Mouse (Mus musculus) kidney, adult 8-10 months (tissue): ENCODE measurements around the gene Gm37240.

ENCODE experiments used
- DNase-seq, 2 experiments: peaks; one replicate each; pipeline ENCODE4 v3.0.0; 2022

The Gm37240 gene

DNA sequence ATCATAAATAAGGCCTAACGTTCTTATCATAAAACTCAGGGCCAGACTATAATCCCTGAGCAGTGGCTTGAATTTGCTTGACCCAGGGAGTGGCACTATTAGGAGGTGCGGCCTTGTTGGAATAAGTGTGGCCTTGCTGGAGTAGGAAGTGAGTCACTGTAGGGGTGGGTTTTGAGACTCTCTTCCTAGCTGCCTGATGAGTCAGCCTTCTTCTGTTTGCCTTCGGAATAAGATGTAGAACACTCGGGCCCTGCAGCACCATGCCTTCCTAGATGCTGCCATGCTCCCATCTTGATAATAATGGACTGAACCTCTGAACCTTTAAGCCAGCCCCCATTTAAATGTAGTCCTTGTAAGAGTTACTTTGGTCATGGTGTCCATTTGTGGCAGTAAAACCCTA lies 555.0 kb downstream of the Gm37240 start:
- DNase-seq: no peak

DNA sequence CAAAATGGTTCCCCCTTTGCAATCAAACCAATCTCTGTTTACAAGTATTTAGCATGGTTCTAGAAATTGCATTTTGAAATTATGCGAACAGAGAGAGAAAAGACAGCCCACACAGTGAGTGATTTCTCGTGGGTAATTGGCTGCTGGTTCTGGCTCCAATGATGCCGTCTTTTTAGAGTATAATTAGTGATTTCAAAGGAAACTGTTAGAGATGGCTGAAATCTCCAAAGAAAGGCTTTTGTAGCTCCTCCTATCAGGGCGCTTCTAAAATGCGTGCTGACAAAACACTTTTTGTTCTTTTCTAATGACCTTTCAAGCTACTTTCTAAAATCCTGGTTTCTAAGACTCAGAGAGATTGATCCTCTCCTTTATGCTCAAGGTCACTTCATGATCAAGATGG lies 569.1 kb downstream of the Gm37240 start:
- DNase-seq: no peak

DNA sequence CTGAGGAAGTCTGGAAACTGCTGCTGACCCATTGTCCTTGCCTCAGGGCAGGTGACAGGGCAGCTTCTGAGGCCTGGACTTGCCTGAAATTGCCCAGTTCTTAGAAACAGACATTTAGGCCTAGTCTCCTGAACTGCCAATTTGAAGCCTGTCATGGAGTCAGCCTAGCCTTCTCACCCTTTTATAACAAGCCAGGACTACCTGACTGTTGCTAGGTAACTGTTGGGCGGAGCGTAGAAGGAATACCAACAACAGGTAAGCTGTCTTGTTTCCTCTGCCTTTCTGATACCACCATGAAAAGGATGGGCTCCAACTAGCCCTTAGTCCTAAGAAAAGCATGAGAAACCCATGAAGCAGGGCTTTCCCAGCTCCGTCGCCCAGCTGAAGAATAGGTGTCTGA lies 570.0 kb downstream of the Gm37240 start:
- DNase-seq: no peak

DNA sequence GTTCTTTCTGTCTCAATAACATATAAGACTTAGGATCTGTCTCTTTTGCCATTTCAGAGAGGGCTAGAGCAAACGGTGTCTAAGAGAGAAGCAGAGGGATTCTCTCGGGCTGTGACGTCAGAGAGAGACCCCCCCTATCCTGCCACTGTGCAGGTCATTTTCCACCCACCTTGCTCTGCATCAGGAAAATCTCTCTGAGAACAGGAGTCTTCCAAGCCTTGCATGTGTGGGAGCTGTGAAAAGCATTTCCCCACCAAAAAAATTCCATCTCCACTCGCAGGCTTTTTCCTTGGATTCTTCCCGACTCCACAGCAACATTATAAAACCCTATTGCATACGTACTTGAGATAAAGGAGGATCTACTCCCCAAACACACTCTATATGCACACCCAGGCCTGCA lies 572.4 kb downstream of the Gm37240 start:
- DNase-seq: no peak

DNA sequence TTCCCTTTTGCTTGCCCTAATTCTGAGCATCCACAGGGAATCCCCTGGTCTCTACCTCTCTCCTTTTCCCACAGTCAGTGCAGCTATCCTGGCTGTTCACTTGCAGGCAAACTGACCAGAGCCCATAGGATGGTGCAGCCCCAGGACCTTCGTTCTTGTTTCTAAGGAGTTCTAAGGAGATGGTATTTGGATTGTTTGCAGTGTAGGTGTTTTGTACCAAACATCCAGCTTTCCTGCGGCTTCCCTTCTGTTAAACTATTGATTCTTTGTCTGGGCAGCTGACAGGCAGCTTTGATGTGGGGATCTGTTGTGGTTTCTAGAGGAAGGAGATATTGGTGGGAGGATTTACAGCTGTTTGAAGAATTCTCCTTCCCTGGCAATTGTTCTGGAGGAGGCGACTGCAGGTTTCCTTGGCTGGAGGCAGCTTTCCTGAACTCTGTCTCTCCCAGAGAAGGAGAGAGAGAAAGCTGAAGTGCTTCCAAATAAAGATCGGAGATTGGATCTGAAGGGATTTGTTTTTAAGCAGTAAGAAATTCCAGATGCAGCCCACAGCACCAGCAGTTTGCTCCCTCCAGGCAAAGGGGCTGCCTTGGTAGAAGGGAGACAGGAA lies 573.6 kb downstream of the Gm37240 start:
- DNase-seq: no peak

DNA sequence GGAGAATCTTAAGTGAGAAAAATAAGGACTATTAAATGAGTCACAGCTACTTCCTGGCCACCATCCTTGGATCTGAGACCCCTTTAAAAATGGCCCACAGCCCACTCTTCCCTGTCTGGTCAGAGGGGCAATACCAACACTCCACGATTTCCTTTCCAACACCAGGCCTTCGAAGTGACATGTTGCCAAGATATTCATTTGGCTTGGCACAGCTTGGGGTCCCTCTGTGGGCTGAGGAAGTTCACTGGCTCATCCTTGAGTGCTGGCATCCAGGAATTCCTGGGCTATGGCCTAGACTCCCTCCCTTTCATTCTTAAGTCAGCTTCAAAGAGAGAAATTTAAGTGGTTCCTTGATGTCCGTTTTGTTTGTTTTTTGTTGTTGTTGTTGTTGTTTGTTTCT lies 576.1 kb downstream of the Gm37240 start:
- no peak for DNase-seq

DNA sequence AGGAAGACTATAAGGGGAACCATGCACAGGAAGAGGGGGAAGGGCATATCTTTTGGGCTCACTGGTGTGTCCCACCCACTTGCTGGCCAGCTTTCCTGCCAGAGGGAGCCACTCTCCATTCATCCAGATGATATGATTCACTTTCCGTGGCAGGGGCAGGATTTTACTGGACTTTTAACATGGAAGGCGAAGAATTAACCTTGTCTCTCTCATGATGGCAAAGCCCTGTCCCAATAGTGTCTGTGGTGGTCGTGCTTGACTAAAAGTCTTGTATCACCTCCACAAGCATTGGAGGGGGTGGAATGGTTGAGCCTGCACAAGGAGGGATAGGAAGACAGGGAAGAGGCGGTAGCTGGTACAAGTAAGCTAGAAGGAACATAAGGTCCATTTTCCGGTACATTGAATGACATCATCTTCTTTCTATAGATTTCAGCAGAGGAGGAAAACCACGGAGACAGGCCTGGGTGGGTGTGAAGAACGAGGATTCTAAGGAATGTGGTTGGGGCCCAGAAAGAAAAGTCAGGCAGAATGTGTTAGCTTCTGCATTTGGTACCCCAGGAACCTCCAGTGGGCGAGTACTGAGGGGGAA lies 576.8 kb downstream of the Gm37240 start:
- no peak for DNase-seq

DNA sequence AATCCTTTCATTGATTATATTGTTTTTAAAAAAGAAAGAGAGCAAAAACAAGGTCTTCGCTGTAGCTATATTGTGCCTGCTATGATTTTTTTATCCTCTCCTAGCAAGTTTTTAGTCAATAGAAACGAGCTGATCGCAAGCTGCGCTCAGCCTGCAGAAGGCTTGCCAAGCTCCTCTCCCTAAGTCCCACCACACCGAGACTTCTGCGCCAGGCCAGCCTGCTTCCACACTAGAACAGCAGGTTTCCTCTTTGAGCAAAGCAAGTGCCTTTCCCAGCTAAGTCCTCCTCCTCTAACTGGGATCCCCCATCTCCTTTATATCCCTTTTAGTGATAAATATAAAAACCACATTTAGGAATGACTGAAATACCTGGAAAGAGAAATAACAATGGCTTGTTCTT lies 578.1 kb downstream of the Gm37240 start:
- DNase-seq: no peak

DNA sequence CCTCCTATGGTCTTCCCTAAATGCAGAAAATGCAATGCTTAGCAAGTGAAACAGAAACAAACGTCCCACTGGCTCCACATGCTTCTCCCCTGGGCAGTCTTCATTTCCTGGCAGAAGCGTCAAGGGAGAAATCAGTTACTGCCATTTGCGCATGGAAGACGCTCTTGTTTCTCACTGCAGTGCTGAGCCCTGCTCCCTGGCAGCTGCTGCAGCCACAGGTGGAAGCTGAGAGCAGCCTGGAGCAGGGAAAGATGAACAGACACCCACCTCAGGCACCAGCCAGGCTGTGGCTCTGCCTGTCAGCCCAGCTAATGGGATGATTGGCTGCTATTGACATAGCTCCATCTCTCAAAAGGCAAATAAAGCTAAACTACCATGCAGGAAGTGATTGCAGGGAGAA lies 578.6 kb downstream of the Gm37240 start:
- no peak for DNase-seq

DNA sequence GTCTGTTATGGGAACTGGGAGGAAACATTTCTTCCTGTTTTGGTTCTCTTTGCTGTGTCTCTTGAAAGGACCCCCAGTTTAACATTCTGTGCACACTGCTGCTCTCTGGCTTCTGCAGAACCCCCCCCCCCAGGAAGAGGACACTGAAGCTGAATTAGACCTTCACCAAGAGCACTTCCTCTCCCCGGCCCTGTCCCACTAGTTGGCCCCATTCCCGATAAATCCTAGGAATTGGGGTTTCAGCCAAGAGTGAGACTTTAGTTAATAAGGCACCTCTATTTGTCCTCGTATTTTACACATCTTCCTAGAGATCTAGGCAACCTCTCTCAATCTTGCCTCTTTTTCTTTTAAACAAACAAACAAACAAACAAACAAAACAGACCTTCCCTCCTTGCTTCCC lies 585.5 kb downstream of the Gm37240 start:
- DNase-seq: no peak

DNA sequence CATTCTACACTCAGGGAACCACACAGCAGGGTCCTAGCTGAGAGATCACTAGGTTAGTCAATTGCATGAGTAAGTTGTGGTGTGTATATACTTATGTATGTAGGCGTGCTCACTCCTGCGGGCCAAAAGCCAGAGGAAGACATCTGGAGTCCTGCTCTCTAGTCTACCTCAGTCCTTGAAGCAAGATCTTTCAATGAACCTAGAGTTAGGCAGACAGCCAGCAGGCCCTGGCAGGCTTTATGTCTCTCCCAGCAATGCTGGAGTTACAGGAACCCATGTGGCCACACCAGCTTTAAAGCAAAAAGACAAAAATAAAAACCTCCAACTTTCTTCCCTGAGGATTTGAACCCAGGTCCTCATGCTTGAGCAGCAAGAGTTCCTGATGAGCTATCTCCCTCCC lies 586.0 kb downstream of the Gm37240 start:
- DNase-seq: no peak

DNA sequence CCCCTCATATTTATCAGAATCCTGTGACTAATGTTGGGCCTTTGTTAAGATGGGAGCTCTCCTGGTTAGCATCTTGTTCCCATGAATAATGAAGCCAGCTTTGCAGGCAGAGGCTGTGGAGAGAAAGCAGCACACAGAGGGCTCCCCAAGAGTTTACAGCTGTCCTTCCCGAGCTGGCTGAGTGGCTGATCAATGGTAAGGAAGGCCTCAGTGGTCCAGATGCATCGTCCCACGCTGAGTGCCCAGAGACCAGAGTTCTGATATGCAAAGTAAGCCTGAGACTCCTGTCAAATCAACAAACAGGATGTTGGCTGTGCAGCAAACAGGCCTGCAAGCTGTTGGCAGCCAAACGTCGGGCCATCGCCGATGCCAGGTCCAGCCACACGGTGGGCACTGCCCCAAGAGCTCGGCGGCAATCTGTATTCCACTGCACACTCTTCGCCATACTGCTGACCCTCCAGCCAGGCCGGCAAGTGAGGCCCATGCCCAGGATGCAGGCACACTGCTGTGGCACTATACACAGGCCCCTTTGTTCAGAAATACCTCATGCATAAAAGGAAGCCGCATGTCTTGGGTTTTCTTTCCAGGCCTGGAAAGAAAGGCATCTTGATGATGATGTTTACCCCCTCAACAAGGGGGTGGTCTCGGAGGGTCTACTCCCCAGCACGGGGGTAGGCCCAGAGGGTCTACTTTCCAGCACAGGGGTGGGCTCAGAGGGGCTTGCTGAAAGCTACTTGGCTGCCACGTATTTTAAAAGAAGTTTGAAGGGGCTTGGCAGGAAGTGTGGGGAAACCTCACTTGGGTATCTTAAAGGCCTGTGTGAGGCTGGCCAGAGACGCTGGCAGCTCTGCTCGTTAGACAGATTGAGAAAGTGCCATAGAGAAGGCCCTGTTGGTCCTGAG lies 587.4 kb downstream of the Gm37240 start:
- DNase-seq: no peak

DNA sequence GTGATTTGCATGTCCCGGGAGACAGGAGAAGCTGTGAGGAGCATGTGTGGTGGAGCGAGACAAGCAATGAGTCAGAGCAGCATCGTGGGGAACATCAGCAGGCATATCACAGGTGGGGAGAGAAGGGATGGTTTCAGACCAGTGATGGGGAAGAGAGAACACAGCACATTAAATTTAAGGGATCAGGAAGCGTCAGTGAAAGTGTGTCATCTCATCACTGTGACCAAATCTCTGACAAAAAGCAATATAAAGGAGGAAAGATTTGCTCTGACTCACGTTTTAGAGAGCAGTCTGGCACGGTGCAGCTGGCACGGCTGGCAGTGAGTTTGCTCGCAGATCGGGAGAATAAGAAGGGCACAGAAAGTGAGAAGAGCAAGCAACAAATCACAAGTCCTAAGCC lies 592.1 kb downstream of the Gm37240 start:
- no peak for DNase-seq

DNA sequence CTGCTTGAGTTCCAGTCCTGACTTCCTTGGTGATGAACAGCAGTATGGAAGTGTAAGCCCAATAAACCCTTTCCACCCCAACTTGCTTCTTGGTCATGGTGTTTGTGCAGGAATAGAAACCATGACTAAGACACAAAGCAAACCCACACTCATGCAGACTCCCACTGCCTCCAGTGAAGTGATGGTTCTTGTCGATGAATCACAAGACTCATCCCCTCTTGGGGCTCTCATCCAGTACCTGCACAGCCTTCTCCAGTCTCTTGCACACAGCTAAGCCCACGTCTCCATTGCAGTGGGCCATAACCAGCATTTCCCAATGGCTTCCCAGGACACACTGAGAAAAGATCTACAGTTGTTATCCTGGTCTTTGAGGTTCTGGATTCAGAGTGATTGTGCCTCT lies 599.7 kb downstream of the Gm37240 start:
- DNase-seq: no peak

DNA sequence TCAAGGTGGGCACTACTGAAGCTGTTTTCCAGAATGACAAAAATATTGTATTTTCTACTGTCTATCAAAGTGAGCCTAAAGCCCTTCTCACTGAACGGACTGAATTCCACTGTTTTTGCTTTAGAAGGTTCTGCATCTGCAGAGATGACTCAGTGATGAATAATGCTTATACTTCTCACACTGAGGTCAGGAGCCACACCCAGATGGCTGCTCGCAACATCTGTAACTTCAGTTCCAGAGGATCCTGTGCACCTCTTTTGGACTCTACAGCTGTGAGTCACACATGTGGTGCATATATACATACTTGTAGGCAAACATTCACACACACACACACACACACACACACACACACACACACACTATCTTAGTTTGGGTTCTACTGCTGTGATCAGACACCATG lies 602.8 kb downstream of the Gm37240 start:
- no peak for DNase-seq

DNA sequence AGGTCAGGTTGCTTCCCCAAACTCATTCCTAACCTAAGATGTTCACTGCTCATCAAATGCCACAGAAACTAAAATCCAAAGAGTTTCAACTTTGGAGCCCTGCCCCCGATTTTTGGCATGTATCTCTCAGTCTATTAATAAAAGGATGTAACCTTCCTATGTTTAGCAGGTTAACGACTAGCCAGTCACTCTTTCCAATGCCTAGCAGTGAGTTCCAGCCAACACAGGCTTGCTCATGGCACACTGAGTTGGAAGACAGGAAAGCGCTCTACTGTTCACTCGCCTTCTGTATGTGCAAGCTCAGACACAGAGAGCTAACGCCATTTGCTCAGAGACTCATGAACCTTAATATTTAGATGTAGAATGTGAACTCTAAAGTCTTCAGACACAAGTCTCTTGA lies 604.5 kb downstream of the Gm37240 start:
- no peak for DNase-seq

DNA sequence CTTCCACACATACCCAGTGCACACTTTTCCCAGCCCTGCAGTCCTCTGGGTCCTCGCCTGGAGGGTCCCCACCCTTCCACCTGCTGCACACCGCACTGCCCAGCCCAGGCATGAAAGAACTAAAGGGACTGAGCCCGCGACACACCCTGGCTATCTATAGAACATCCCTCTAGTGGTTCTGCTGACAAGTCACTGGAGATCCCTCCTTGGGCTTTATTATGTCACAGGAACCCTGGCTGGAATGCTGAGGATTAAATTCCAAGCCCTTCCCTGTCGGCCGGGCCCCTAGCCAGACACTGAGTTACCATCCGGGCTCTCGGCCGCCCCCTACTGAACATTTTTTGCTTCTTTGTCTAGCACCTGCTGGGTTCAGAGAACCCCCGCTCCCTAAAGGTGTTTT lies 612.2 kb downstream of the Gm37240 start:
- peak; percentile 20 to 44 for DNase-seq

DNA sequence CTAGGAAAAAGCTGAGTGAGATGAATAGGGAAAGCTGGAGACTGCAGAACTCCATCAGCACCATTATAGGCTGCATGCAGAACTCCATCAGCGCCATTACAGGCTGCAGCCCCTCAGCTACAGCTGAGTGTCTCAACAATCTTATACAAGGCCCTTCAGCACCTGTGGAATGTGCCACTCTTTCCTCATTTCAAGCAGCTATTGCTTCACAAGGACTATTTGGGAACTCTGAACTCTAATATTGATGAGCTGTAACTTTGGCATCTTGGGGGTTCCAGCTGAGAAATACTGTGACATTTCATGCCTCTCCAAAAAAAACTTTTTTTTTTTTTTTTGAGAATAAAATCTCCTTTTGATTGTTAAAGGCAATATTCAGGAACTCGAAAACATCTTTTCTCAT lies 615.8 kb downstream of the Gm37240 start:
- no peak for DNase-seq

DNA sequence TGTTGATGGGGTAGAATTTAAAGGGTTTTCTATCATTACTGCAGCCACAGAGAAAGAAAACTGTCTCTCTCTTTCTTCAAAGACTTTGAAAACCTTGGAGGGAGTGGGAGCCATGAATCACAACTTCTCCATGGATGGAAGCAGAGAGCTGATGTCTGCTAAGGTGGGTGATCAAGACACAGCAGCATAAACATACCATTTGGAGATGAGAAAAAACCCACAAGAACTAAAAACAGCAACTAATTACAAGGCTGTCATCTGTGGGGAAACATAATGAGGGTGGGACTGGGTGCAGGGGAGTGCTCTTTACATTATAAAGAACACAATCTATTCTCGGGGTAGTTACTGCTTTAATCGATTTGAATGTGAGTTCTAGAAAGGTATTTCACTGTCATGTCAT lies 622.4 kb downstream of the Gm37240 start:
- DNase-seq: no peak

DNA sequence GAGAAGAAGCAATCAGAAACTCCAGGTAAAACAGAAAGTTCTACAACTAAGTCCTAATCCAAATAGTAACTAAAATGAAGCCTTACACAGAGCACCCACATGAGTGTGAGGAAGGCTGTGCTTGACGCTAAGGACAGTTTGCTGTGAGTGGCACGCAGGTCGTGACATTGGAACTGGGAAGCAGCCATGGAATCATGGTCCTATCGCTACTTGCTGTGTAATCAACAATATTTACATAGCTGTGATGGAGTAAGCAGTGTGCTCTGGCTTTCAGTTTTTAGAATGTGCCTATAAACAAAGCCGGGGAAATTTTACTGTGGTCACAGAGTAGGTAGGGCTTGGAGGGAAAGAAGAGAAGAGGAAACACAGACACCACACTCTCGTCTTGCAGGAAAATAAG lies 622.8 kb downstream of the Gm37240 start:
- no peak for DNase-seq

DNA sequence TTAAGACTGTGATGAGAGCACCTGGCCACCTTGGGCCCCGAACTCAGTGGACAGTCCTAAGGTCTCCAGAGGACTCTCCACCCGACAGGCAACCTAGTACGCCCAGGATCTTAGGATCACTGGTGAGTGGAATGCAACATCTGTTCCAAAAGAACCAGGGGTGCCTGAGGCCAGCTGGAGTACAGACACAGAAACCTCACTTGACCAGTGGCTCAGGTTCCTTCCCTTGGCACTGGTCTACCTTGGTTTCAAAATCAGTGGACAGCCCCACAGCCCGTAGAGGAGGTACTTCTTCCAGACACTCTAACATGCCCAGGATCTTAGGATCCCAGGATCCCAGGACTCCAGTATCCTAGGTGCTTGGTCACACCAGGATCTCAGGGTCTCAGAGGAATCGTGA lies 632.8 kb downstream of the Gm37240 start:
- DNase-seq: no peak

DNA sequence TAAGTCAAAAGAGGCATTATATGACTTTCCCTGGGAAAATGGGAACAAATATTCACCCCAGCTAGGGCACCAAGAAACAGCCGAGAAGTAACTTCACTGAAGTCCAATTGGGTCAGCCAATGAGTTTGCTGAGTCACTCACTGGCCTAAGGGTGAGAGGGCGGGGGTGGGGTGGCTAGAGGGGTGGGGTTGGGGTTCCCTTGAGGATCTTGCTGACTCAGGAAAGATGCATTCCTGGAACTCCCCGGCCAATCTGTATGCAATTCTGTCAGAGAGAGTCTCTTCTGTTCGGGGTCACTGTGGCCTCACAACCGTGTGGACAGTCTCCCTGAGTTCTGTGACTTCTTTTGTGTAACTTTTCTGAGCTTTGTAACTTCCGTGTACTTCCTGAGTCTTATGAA lies 635.7 kb downstream of the Gm37240 start:
- DNase-seq: no peak

DNA sequence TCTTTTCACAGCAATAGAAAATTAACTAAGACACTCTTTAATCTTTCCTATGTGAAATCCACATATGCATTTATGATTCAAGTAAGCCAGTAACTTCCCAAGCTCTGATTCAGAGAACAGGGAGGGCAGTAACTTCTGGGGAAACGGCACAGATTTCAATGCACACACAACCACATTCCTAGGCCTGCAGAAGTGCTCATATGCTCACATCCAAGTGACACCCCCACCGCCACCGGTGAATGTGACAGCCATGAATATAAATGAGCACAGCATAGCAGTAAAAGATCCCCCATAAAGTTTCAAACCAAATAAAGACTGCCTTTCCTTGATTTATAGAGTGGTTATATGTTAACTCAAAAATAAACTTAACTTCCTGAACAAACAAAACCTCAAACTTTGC lies 641.2 kb downstream of the Gm37240 start:
- DNase-seq: no peak

DNA sequence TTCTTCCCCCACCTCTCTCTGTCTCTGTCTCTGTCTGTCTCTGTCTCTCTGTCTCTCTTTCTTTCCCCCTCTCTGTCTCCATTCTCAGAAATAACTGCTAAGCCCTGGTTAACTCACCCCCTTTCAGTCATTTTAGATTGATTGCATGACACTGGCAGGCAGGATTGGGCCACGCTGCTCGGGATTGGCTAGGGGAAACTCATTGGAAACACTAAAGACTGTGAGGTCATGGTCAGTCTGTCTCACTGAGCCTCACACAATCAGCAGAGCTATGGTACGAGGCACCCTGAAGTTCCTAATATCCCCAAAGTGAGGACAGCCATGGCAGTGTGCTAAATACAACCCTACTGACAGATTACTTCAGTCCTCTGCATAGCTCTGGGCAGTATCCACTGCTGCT lies 650.8 kb downstream of the Gm37240 start:
- no peak for DNase-seq
